Mouse (Mus musculus): ENCODE results near the gene Radil.

DNA sequence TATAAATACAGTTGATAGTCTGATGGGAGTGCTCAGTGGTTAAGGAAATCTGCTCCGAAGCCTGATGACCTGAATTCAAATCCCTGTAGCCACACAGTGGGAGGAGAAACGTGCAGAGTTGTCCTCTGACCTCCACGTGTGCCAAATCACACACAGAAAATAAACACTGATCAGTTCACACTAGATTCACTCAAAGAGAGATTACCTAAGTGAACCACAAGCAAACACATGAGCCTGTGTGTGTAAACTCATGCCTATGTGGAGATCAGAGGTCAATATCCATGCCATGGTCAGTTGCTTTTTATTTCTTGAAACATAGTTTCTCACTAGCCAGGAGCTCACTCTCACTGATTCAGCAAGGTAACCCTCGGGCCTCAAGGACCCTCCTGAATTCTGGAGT, 30.5 kb downstream of the Radil start:
- no peak for TF ChIP-seq POLR2A (IDR thresholded peaks at IDR 0.05; ENCODE audit: borderline replicate concordance, extremely low read depth, low read depth, low read length)
- no peak for TF ChIP-seq CTCF (IDR thresholded peaks at IDR 0.05; ENCODE audit: insufficient read depth, low read length)
